Mouse (Mus musculus) urinary bladder, postnatal 25 days (tissue): ENCODE results near the gene Slc34a2.

Source experiments
- DNase-seq: peaks from one replicate; pipeline ENCODE4 v3.0.0; 2022; ENCODE audit warnings: low spot score

Slc34a2 gene

GRCm38 (mm10) chr5:53025276-53025973, 12.5 kb upstream of the Slc34a2 start:
- no peak for DNase-seq

DNA sequence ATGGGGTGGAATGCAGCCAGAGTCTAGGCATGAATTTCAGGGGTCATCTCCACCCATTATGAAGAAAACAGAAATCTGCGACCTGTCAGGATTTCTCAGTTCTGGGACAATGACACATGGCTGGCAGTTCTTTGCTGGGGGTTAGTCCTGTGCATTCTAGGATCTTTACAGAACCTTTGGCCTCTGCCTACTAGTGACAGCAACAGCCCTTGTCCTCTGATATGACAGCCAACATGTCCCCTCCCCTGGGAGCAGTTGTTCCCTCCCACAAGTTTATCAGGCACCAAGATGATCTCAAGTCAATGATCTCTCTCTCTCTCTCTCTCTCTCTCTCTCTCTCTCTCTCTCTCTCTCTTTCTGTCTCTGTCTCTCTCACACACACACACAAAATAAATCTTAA, 6.5 kb upstream of the Slc34a2 start:
- no peak for DNase-seq

GRCm38 (mm10) chr5:53042034-53042748, 4.3 kb downstream of the Slc34a2 start:
- no peak for DNase-seq

DNA sequence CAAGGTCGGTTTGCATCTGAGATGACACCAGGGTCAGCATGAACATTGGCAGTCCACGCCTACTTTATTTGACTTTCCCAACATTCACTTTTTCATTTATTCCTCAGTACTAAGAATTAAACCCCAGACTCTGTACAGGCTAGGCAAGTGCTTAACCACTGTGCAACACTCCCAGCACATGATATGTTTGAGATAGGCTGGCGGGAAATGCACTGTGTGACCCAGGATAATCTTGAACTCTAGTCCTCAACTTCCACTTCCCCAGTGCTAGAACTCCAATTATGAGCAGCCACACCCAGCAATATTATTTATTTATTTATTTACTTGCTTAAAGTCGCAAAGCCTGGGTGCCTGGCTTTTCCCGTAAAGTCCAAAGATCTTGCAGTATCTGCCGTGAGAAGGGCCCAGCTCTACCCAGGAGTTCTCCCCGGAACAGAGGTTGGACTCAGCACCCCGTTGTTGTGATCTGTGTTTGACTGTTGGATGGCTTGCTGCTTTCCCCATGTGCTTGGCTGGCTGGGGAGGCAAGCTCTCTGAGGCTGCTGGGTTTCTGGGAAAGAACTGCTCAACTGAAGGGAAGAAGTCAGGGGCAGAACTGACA, 5.0 kb downstream of the Slc34a2 start:
- no peak for DNase-seq

- DNase-seq = no peak
Measured at GRCm38 (mm10) chr5:53043716-53044115, 5.8 kb downstream of the Slc34a2 start.

- no peak for DNase-seq
Measured at GRCm38 (mm10) chr5:53047951-53048350, 10.1 kb downstream of the Slc34a2 start.

- no peak for DNase-seq
Measured at GRCm38 (mm10) chr5:53048599-53048998, 10.7 kb downstream of the Slc34a2 start.

- DNase-seq = peak; percentile 11
Measured at GRCm38 (mm10) chr5:53049046-53049445, 11.2 kb downstream of the Slc34a2 start.

DNA sequence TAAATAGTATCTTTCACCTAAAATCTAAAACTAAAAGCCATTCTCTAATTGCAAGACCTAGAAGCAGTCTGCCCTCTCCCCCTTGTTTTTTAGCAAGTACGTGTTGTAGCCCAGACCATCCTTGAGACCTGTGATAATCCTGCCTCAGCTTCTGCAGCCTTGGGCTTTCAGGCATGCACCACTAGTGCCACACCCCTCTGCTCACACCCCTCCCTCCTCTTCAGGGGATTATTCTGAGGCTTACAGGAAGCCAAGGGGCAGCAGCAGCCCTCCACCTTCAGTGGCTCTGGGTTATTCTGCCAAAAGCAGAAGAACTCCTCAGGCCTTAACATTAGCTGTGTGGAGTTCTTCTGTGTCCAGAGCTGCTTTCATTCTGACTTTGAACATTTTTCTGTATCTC, 13.1 kb downstream of the Slc34a2 start:
- no peak for DNase-seq

DNA sequence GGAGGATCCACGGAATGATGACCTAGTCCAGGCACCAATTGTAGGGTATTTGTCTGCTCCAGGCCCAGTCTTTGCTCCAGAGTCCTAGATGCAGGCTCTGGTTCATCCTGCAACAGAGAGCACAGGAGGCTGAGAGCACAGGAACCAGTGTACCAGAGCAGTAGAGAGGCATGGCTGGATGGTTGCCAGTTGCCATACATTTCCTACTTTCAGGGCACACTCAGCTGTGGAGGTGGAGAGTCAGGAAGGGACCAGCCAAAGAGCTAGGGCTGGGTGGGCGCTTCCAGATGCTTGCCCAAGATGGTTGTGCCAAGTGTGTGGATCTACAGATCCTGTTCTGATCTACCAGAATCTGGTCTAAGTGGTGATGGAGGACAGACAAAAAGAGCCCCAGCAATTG, 15.4 kb downstream of the Slc34a2 start:
- no peak for DNase-seq

- DNase-seq = no peak
Measured at GRCm38 (mm10) chr5:53061532-53062130, 23.8 kb downstream of the Slc34a2 start.

- DNase-seq = no peak
Measured at GRCm38 (mm10) chr5:53074553-53074952, 36.7 kb downstream of the Slc34a2 start.

DNA sequence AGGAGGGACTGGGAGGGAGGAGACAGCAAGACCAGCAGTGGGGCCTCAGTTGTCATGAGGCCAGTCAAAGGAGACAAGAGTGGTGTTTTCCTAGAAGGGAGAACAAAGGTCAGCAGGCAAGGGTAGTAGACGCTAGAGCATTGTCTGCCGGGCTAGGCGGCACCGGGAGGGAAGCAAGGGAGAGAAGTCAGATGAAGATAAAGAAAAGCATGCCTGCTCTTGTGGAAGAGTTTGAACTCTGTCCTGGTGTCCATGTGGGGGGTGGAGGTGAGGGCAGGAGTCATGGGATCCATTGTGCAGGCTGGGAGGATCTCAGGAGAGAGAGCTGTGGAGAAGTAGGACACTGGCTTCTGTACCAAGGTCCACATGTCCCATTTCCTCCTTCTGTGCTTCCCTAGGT, 40.6 kb downstream of the Slc34a2 start:
- DNase-seq = no peak

DNA sequence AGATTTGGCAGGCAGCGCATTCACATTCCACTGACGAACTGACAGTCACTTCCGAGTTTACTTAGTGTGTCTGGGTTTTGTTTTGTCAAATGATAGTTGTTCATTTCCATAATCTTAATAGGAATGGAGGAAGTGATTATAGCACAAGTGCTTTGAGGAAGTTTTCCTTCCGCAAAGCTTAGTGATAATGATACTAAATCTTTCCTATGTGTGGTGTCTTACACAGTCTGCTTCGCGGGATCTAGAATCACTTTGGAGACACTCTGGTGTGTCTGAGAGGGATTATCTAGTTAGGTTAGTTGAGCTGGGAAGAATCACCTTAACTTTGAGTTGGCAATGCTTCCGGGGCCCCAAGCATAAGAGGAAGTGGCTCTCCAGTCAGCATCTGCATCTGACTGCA, 49.6 kb downstream of the Slc34a2 start:
- no peak for DNase-seq

- no peak for DNase-seq
Measured at GRCm38 (mm10) chr5:53091331-53091730, 53.5 kb downstream of the Slc34a2 start.

DNA sequence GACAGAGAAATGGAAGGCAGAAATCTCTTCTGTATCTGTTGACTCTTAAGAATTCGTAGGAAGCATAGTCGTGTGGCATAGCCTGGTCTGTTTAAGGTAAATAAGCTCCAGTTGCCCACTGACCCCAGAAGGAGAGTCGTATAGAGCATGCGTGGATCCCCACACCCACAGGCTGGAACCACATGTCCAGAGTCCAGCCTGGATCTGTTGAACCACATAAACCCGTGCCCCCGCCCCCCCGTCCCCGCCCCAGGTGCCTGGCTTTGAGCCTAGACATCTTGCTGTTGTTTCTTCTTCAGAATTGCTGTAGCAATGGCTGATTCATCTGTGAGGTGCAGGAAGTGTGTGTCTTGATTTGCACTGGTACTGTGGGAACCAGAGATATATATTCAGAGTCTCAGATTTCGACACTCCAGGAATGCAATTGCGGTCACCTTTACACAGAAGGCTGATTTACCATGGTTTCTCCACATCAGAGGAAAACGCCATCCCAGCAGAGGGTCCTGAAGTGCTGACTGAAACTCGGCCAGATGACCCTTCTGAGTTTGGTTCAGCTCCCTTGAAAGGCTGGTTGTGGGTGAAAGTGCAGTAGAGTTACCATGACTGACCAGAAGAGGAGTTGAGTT, 64.1 kb downstream of the Slc34a2 start:
- DNase-seq = no peak

GRCm38 (mm10) chr5:53104177-53104855, 66.4 kb downstream of the Slc34a2 start:
- DNase-seq = peak; percentile 13

GRCm38 (mm10) chr5:53105716-53106115, 67.8 kb downstream of the Slc34a2 start:
- no peak for DNase-seq

- no peak for DNase-seq
Measured at GRCm38 (mm10) chr5:53106125-53106524, 68.2 kb downstream of the Slc34a2 start.

DNA sequence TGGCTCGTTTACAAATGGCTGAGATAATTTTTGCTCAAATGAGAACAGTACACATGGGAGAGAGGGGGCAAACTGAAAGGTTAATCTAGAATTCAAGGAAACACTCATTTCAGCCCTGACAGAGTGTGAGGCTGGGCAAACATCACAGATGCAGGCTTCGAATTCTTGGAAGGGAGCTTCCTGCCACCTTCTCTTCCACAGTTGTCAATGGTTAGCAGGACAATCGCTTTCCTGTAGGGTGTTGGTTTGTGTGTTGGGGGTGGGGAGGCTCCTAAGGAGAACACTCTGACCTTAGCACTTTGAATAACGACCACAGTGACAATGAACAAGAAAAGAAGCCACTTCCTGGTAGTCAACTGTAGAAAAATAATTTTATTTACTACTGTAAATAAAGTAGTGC, 68.8 kb downstream of the Slc34a2 start:
- no peak for DNase-seq

- DNase-seq = no peak
Measured at GRCm38 (mm10) chr5:53108026-53108425, 70.1 kb downstream of the Slc34a2 start.

- DNase-seq = no peak
Measured at GRCm38 (mm10) chr5:53108668-53109067, 70.8 kb downstream of the Slc34a2 start.
